ENCODE assay signal across 17 mouse cellular contexts in genomic region chr7:79831145-79831544, GRCm38 (mm10). TPM values are rescaled to one million over a fixed set of nuclear protein-coding genes. Genes with fewer than 3 reads are reported as not detected.
A peak's percentile ranks its signal among the peaks of the same experiment; 100 is the strongest.
DNase-seq lines count a peak whose midpoint lies in the region; ATAC-seq and TF ChIP-seq lines count a peak whose summit lies in the region.
"Had no signal": no experiment of that assay in that cellular context is flagged by ENCODE, and none has a peak within 500 bp of the region (broad histone marks: within the 10 kb centered on the region; RNA-seq: fewer than 3 reads in every experiment).

No protein-coding gene starts in this region.

- H3K4me2 ChIP-seq in kidney, embryonic 16.5 days (replicated peaks; ENCODE audit: low read depth, low read length): no peak overlapping the region
- no peak overlapping the region for H3K4me2 ChIP-seq in heart, postnatal 0 days (ENCODE audit: low read depth, low read length)
- H3K4me2 ChIP-seq: limb, embryonic 12.5 days; neural tube, embryonic 12.5 days had no signal

- H3K27me3 ChIP-seq in kidney, embryonic 16.5 days (ENCODE audit: insufficient read depth, low read length): no peaks in the 10 kb centered on the region
- no peaks in the 10 kb centered on the region for H3K27me3 ChIP-seq in heart, postnatal 0 days (ENCODE audit: control insufficient read depth, insufficient read depth, low read length)
- H3K27me3 ChIP-seq: limb, embryonic 12.5 days; neural tube, embryonic 12.5 days; Patski had no signal

- no peaks in the 10 kb centered on the region for H3K9me3 ChIP-seq in kidney, embryonic 16.5 days (ENCODE audit: low read length)
- no peaks in the 10 kb centered on the region for H3K9me3 ChIP-seq in heart, postnatal 0 days (replicated peaks; ENCODE audit: control insufficient read depth, low read length)
- H3K9me3 ChIP-seq: limb, embryonic 12.5 days; neural tube, embryonic 12.5 days had no signal

- 40% methylated on average over 6 of the region's 6 CpGs for WGBS in kidney, embryonic 16.5 days
- 57% methylated on average over 6 of the region's 6 CpGs for WGBS in heart, postnatal 0 days

- no peak for TF ChIP-seq EP300 in heart, postnatal 0 days (IDR thresholded peaks at IDR 0.05; ENCODE audit: low read depth)

- H3K4me3 ChIP-seq in kidney, embryonic 16.5 days (ENCODE audit: low read length): no peak overlapping the region
- no peak overlapping the region for H3K4me3 ChIP-seq in heart, postnatal 0 days (ENCODE audit: low read depth, low read length)
- H3K4me3 ChIP-seq: limb, embryonic 12.5 days; neural tube, embryonic 12.5 days had no signal

- TF ChIP-seq CTCF in heart, postnatal 0 days (IDR thresholded peaks at IDR 0.05; ENCODE audit: low read depth): no peak

- H3K36me3 ChIP-seq in kidney, embryonic 16.5 days (ENCODE audit: insufficient read depth, low read length): peaks cover 12% of the 10 kb centered on the region
- H3K36me3 ChIP-seq in heart, postnatal 0 days (replicated peaks; ENCODE audit: control insufficient read depth, insufficient read depth, low read length): no peaks in the 10 kb centered on the region
- H3K36me3 ChIP-seq: neural tube, embryonic 12.5 days had no signal

- H3K9ac ChIP-seq in kidney, embryonic 16.5 days (replicated peaks; ENCODE audit: low read length): no peak overlapping the region
- H3K9ac ChIP-seq in heart, postnatal 0 days (replicated peaks; ENCODE audit: low read depth, low read length): no peak overlapping the region
- H3K9ac ChIP-seq: limb, embryonic 12.5 days; neural tube, embryonic 12.5 days had no signal

- 0 out of 2 replicates have a peak, but pooled peaks have one; percentile 46 for ATAC-seq in kidney, embryonic 16.5 days (ENCODE audit: low FRiP score, low TSS enrichment)
- ATAC-seq in heart, postnatal 0 days (ENCODE audit: insufficient read depth, low read depth): no peak
- ATAC-seq: midbrain, embryonic 16.5 days; Patski had no signal

- intact Hi-C loops in heart, postnatal 25 days (cut with DNase I): no loop called here

- 0 out of 2 replicates have a peak, but pooled peaks cover 5% of the 10 kb centered on the region for H3K4me1 ChIP-seq in kidney, embryonic 16.5 days (ENCODE audit: insufficient read depth, low read length)
- H3K4me1 ChIP-seq in heart, postnatal 0 days (ENCODE audit: control insufficient read depth, insufficient read depth): no peaks in the 10 kb centered on the region
- H3K4me1 ChIP-seq: limb, embryonic 12.5 days; neural tube, embryonic 12.5 days had no signal

- H3K27ac ChIP-seq in kidney, embryonic 16.5 days (ENCODE audit: low read length): peak overlapping the region; percentile 55; the same call in 1 of the 2 replicates
- H3K27ac ChIP-seq in heart, postnatal 0 days (ENCODE audit: low read depth): peak overlapping the region; percentile 25; the same call in 1 of the 2 replicates
- H3K27ac ChIP-seq: limb, embryonic 12.5 days; macrophage; neural tube, embryonic 12.5 days had no signal

- peak; percentile 90 for DNase-seq in heart, adult 11 months
- no peak for DNase-seq in heart, postnatal 25 days (ENCODE audit: low spot score)
- no peak for DNase-seq in kidney, postnatal 14 days
- DNase-seq in heart, postnatal 0 days (ENCODE audit: low spot score): no peak
- DNase-seq in lung, postnatal 4 days: peak; percentile 36 to 55
- no peak for DNase-seq in gastrocnemius, postnatal 10 days
- no peak for DNase-seq in cerebellum, postnatal 14 days
- DNase-seq: cerebellum, adult 2 months; embryo, embryonic 11 days; retina, postnatal 1 day had no signal

RNA-seq across cellular contexts. Expression of gene Mesp2, which starts 20.6 kb away (rescaled TPM):
- under 1 TPM in 1 of 2 experiments, not detected in 1; 0.17 TPM for total RNA-seq in heart, postnatal 25 days (2021)
- polyA plus RNA-seq in kidney, embryonic 16.5 days (2015; fragmentation: Nextera tagmentation; extraction: Ambion mirVana): 0.78 and 0.82 TPM in 2 replicates
- total RNA-seq in heart, postnatal 0 days (2014; rRNA removed; ENCODE audit: low replicate concordance): not detected in 2 replicates
- polyA plus RNA-seq in heart, postnatal 0 days (2015; fragmentation: Nextera tagmentation; extraction: Ambion mirVana): 0.10 and 0.11 TPM in 2 replicates
- under 1 TPM in 1 of 2 experiments, not detected in 1; 0.19 TPM for total RNA-seq in gastrocnemius, postnatal 10 days (2021)
- polyA plus RNA-seq: macrophage had no signal

RNA-seq across cellular contexts. Expression of gene Anpep, which starts 29.7 kb away (rescaled TPM):
- total RNA-seq in heart, postnatal 25 days (2021): 10 to 100 TPM; 13.7 to 17.4 TPM
- 163 and 164 TPM in 2 replicates for polyA plus RNA-seq in kidney, embryonic 16.5 days (2015; fragmentation: Nextera tagmentation; extraction: Ambion mirVana)
- 13.4 and 15.6 TPM in 2 replicates for total RNA-seq in heart, postnatal 0 days (2014; rRNA removed; ENCODE audit: low replicate concordance)
- 6.9 and 8.3 TPM in 2 replicates for polyA plus RNA-seq in heart, postnatal 0 days (2015; fragmentation: Nextera tagmentation; extraction: Ambion mirVana)
- total RNA-seq in gastrocnemius, postnatal 10 days (2021): 10 to 100 TPM; 11.8 to 22.7 TPM

RNA-seq across cellular contexts. Expression of gene Mesp1, which starts 37.6 kb away (rescaled TPM):
- not detected for total RNA-seq in heart, postnatal 25 days (2021)
- polyA plus RNA-seq in kidney, embryonic 16.5 days (2015; fragmentation: Nextera tagmentation; extraction: Ambion mirVana): not detected in 2 replicates
- total RNA-seq in heart, postnatal 0 days (2014; rRNA removed; ENCODE audit: low replicate concordance): not detected in 2 replicates
- polyA plus RNA-seq in heart, postnatal 0 days (2015; fragmentation: Nextera tagmentation; extraction: Ambion mirVana): not detected in 2 replicates
- not detected for total RNA-seq in gastrocnemius, postnatal 10 days (2021)
- polyA plus RNA-seq: cerebellum, adult 2 months; limb, embryonic 12.5 days; macrophage; neural tube, embryonic 12.5 days; Patski; spleen, adult 2 months had no signal

Comparison
In these comparisons a context has a peak if more than half of its experiments do, and no peak if none do; other contexts are left out.
1. DNase-seq: peak in heart, adult 11 months (single experiment) and lung, postnatal 4 days (2 of 2); none in heart, postnatal 25 days (single experiment), kidney, postnatal 14 days (single experiment), heart, postnatal 0 days (single experiment), gastrocnemius, postnatal 10 days (single experiment) and cerebellum, postnatal 14 days (0 of 2).